Mouse (Mus musculus): ENCODE results near the gene Gramd1b. TPM values are rescaled to one million over a fixed set of nuclear protein-coding genes. Genes with fewer than 3 reads are reported as not detected.

The Gramd1b gene
- polyA plus RNA-seq, 1 experiment from 2014 or later, result 5.7 TPM

DNA sequence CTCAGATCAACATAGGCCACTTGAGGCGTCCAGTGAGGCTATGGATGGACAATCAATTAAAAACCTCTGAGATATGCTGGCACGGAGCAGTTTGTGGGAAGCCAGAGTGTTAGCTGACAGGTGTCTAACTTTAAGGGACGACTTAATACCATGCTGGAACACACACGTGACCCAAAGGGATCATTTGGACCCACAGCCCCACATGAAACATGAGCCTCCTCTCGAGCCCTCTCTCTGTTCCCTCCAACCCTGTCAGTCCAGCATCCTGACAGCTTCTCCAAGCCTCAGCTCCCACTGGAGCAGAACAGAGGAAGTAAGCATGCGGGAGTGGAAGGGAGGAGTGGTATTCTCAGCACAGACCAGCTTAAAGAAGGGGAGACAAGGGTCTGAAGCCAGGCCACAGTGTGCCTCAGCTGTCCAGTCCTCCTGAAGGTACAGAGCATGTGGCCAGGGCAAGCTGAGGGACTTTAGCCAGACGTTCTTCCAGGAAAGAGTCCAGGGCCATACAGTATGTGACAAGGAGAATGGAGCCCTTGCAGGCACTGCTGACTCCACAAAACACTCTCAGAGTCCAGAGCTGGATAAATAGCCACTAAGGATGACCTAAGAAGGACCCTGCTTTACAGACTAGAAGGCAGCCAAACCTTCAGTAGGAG lies 204.8 kb downstream of the Gramd1b start:
- Histone ChIP-seq H3K9me3 (replicated peaks) (no peaks in the 10 kb centered on the region), H3K4me1 (replicated peaks) (peaks cover 32% of the 10 kb centered on the region), H3K4me3 (no peak overlapping the region), H3K27ac (peak overlapping the region; percentile 52; the same call in 1 of the 2 replicates), H3K36me3 (no peaks in the 10 kb centered on the region), H3K9ac (no peak overlapping the region), H3K4me2 (no peak overlapping the region), H3K27me3 (no peaks in the 10 kb centered on the region)
- ATAC-seq (replicated peaks; ENCODE audit: insufficient number of reproducible peaks, insufficient read depth, low FRiP score, low read depth), result no peak
- 36% methylated on average over 7 of the region's 7 CpGs for WGBS

DNA sequence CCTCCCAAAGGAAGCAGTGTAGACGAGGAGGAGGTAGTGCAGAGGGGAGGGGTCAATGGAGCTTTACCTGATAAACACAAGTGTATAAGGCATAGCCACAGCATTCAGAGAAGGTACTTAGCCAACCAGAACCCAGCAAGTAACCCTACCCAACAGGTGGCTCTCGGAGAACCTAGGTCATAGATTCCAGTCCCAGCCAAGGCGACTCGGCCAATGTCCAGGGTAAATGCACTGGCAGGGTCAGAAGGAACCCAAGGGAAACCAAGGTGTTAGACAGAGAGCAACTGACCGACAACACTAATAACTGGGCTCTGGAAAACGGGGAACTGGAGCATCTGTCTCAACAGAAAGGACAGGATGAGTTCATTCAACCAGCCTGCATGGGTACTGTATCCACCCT lies 206.4 kb downstream of the Gramd1b start:
- Histone ChIP-seq H3K4me3 (no peak overlapping the region), H3K9me3 (replicated peaks) (no peaks in the 10 kb centered on the region), H3K9ac (no peak overlapping the region), H3K4me1 (replicated peaks) (peaks cover 43% of the 10 kb centered on the region), H3K36me3 (no peaks in the 10 kb centered on the region), H3K4me2 (no peak overlapping the region), H3K27ac (peak overlapping the region; percentile 52; the same call in 1 of the 2 replicates), H3K27me3 (no peaks in the 10 kb centered on the region)
- no peak for ATAC-seq (replicated peaks; ENCODE audit: insufficient number of reproducible peaks, insufficient read depth, low FRiP score, low read depth)
- 85% methylated on average over 6 of the region's 6 CpGs for WGBS

DNA sequence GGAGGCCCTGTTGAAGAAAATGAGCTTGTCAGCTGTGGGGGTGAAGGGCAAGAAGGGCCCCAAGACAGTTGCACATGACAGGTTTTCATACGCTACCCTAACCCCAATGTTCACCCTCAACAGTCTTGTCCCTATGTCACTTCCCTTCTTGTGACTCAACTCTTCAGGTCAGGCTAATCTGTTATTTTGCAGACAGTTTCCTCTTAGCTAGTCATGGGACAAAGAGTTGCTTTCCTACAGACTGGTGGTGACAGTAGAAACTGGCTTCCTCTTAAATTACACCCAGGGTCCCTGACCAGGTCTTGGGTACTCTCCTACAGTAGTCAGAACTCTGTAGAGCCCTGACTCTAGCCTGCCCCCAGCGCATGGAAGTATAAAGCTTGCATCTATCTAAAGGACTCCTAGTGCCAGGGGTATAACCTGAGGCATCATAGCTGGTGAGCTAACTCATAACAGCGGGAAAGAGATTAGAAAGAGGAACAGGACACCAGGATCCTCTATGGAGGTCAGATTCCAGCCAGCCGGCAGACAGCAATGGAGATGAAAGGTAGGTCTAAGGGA lies 206.9 kb downstream of the Gramd1b start:
- Histone ChIP-seq H3K4me3 (no peak overlapping the region), H3K4me1 (replicated peaks) (peaks cover 43% of the 10 kb centered on the region), H3K27me3 (no peaks in the 10 kb centered on the region), H3K4me2 (no peak overlapping the region), H3K9ac (no peak overlapping the region), H3K27ac (no peak overlapping the region), H3K9me3 (replicated peaks) (no peaks in the 10 kb centered on the region), H3K36me3 (no peaks in the 10 kb centered on the region)
- no peak for ATAC-seq (replicated peaks; ENCODE audit: insufficient number of reproducible peaks, insufficient read depth, low FRiP score, low read depth)
- WGBS, result 72% methylated on average over 4 of the region's 4 CpGs

DNA sequence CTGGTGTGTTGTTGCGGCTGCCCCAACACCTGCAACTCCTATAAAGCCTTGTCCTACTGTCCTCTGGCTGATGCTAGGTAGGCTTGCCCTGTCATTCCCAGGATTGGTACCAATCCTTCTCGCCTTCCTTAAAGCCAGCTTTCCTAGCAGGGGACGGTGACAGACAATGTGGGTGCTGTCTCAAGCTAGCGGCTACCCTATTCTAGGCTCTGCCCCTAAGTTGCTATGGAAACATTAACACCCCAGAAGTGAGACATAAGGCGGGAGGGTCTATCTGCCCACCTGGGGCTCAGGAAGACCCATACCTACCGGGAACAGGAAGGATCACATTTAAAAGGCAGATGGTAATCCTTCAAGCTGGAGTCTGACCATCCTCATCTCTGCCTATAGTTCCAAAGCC lies 207.4 kb downstream of the Gramd1b start:
- no peak overlapping the region for H3K9ac ChIP-seq
- H3K4me3 ChIP-seq, result no peak overlapping the region
- H3K36me3 ChIP-seq, result no peaks in the 10 kb centered on the region
- no peak for ATAC-seq (replicated peaks; ENCODE audit: insufficient number of reproducible peaks, insufficient read depth, low FRiP score, low read depth)
- no peaks in the 10 kb centered on the region for H3K9me3 ChIP-seq (replicated peaks)
- no peaks in the 10 kb centered on the region for H3K27me3 ChIP-seq
- H3K4me1 ChIP-seq (replicated peaks), result peaks cover 43% of the 10 kb centered on the region
- WGBS, result 78% methylated on average over 6 of the region's 6 CpGs
- H3K4me2 ChIP-seq, result no peak overlapping the region
- no peak overlapping the region for H3K27ac ChIP-seq

DNA sequence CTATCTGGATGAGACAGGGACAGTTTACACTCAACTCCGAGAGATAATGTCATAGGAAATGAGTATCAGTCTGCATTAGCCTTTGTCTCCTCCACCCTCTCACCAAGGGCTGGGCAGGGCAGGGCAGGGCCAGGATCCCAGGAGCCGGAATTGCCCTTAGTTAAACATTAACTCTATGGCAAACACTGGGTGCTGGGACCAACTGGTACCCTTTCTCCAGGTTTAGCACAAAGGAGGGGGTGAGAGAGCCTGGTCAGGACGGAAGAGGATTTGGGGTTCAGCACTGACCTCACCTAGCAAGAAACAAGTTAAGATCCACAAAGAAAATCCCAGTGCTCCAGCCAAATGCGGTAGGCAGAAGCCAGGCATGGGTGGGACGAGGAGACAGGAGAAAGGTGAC lies 208.0 kb downstream of the Gramd1b start:
- no peak overlapping the region for H3K9ac ChIP-seq
- H3K9me3 ChIP-seq (replicated peaks), result no peaks in the 10 kb centered on the region
- H3K27ac ChIP-seq, result no peak overlapping the region
- no peak overlapping the region for H3K4me3 ChIP-seq
- WGBS, result 80% methylated on average over 5 of the region's 5 CpGs
- no peak overlapping the region for H3K4me2 ChIP-seq
- ATAC-seq (replicated peaks; ENCODE audit: insufficient number of reproducible peaks, insufficient read depth, low FRiP score, low read depth), result no peak
- no peaks in the 10 kb centered on the region for H3K36me3 ChIP-seq
- peaks cover 43% of the 10 kb centered on the region for H3K4me1 ChIP-seq (replicated peaks)
- H3K27me3 ChIP-seq, result no peaks in the 10 kb centered on the region

DNA sequence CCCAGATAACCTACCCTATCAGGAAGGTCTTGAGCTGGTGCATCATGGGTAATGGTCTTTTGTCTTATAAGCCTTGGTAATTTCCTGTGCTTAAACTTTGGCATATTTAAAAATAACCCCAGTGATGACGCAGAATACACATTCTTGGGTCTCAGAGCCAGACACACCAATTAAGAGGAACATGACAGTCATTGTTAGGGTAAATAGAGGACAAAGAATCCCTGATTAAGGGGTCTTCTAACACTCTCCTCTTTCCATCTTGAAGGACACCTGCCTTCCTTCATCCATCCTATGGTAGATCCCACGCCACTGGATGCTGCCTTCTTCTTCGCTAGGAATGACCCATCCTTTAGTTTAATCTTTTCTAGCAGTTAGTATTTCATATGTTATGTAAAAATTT lies 208.8 kb downstream of the Gramd1b start:
- no peak for ATAC-seq (replicated peaks; ENCODE audit: insufficient number of reproducible peaks, insufficient read depth, low FRiP score, low read depth)
- Histone ChIP-seq H3K4me2 (no peak overlapping the region), H3K36me3 (no peaks in the 10 kb centered on the region), H3K27me3 (no peaks in the 10 kb centered on the region), H3K4me1 (replicated peaks) (peaks cover 43% of the 10 kb centered on the region), H3K27ac (no peak overlapping the region), H3K4me3 (no peak overlapping the region), H3K9me3 (replicated peaks) (no peaks in the 10 kb centered on the region), H3K9ac (no peak overlapping the region)
- WGBS, result 85% methylated on average over 3 of the region's 3 CpGs

DNA sequence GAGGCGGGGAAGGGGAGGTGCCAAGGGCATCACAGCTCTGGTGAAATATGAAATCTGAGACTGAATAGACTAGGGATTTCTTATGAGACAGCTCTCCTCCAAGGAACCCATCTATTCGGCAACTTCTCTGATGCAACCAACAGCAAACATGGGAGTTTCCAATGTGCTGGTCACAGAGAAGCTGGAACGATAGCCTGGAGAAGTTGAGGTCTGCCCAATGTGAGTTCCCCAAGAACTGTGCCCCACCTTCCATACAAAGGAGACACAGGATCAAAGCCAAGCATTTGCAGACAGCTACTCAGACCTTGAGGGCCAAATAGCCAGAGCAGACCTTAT lies 209.5 kb downstream of the Gramd1b start:
- no peak for ATAC-seq (replicated peaks; ENCODE audit: insufficient number of reproducible peaks, insufficient read depth, low FRiP score, low read depth)
- Histone ChIP-seq H3K27ac (peak overlapping the region; percentile 48), H3K36me3 (no peaks in the 10 kb centered on the region), H3K9me3 (replicated peaks) (no peaks in the 10 kb centered on the region), H3K4me3 (no peak overlapping the region), H3K4me2 (no peak overlapping the region), H3K9ac (no peak overlapping the region), H3K4me1 (replicated peaks) (peaks cover 39% of the 10 kb centered on the region), H3K27me3 (no peaks in the 10 kb centered on the region)
- WGBS, result 63% methylated on average over 3 of the region's 3 CpGs

DNA sequence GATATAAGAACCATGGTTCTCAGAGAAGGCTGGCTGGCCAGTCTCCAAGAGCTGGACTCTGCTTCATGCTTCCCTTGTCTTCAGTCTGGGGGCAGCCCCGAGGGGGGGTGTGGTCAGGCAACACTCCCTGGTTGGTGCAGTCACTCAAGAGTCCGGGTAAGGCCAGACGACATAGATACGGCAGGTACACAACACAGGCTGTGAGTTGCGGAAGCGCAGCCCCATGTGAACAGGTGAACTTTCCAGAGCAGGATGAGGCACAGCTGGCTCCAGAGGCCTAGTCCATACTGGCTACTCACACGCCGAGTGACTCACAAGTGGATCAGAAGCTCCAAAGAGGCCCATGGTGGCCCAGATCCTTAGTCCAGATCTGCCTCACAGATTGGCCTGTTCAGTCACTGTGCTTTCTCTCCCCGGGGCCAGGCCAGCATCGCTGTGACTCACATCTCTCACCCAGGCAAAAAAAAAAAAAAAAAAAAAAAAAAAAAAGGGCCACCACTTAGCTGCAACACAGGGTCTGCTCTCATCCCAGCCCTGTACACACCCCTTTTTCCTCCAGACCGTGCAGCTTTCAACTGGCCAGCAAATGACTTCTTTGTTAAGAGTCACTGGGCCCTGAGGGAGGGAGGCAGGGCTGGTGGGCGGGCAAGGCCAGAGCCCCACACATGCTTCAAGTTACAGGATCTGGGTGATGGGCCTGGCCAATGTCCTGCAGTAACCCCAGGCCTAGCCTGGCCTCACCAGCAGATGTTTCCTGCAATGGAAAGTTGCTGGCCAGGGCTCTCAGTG lies 210.1 kb downstream of the Gramd1b start:
- no peak overlapping the region for H3K4me3 ChIP-seq
- peak overlapping the region; percentile 48 for H3K27ac ChIP-seq
- no peaks in the 10 kb centered on the region for H3K27me3 ChIP-seq
- no peak overlapping the region for H3K9ac ChIP-seq
- peaks cover 34% of the 10 kb centered on the region for H3K4me1 ChIP-seq (replicated peaks)
- peak; percentile 83 for ATAC-seq (replicated peaks; ENCODE audit: insufficient number of reproducible peaks, insufficient read depth, low FRiP score, low read depth)
- H3K4me2 ChIP-seq, result peak overlapping the region; percentile 16; the same call in 1 of the 2 replicates
- WGBS, result 43% methylated on average over 12 of the region's 12 CpGs
- H3K9me3 ChIP-seq (replicated peaks), result no peaks in the 10 kb centered on the region
- H3K36me3 ChIP-seq, result no peaks in the 10 kb centered on the region

DNA sequence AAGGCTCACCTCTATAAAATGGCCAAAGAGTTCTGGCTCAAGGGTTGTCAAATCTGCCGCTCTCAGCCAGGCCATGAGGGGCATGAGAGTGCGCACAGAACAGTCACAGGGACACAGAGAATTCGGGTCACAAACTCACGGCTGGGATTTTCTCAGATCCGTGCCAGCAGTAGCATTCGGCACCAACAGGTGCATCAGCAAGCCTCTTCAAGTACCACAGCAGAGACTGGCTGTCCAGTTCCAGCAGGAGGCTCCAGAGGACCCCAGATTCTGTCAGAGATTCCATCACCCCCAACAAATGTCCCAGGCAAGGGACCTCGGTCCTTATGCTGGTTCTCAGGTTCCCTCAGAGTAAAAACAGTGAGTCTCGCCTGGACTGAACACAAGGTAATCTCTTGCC lies 210.8 kb downstream of the Gramd1b start:
- Histone ChIP-seq H3K4me3 (no peak overlapping the region), H3K27ac (peak overlapping the region; percentile 48), H3K4me2 (peak overlapping the region; percentile 16; the same call in 1 of the 2 replicates), H3K9me3 (replicated peaks) (no peaks in the 10 kb centered on the region), H3K9ac (no peak overlapping the region), H3K36me3 (no peaks in the 10 kb centered on the region), H3K27me3 (no peaks in the 10 kb centered on the region), H3K4me1 (replicated peaks) (peaks cover 27% of the 10 kb centered on the region)
- no peak for ATAC-seq (replicated peaks; ENCODE audit: insufficient number of reproducible peaks, insufficient read depth, low FRiP score, low read depth)
- WGBS, result 83% methylated on average over 8 of the region's 8 CpGs

DNA sequence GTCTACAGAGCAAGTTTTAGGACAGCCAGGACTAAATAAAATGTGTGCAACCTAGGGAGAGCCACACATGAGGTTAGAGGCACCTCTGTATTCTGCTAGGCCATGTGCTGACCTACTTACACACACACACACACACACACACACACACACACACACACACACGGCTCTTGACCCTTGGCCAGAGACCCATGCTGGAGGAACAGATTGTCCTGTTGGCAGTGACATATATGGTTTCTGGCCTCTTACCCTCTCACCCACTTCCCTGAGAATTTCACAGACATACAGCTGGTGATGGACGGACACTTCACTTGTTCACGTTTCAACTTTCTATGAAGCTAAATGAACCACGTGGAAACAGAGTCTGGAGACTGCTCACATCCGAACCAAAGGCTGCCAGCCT lies 212.4 kb downstream of the Gramd1b start:
- H3K4me1 ChIP-seq (replicated peaks), result peaks cover 18% of the 10 kb centered on the region
- ATAC-seq (replicated peaks; ENCODE audit: insufficient number of reproducible peaks, insufficient read depth, low FRiP score, low read depth), result no peak
- WGBS, result 77% methylated on average over 5 of the region's 5 CpGs
- no peaks in the 10 kb centered on the region for H3K27me3 ChIP-seq
- peaks cover 4% of the 10 kb centered on the region; the same call in 1 of the 2 replicates for H3K36me3 ChIP-seq
- no peak overlapping the region for H3K9ac ChIP-seq
- no peak overlapping the region for H3K27ac ChIP-seq
- H3K4me2 ChIP-seq, result no peak overlapping the region
- H3K9me3 ChIP-seq (replicated peaks), result no peaks in the 10 kb centered on the region
- H3K4me3 ChIP-seq, result no peak overlapping the region

DNA sequence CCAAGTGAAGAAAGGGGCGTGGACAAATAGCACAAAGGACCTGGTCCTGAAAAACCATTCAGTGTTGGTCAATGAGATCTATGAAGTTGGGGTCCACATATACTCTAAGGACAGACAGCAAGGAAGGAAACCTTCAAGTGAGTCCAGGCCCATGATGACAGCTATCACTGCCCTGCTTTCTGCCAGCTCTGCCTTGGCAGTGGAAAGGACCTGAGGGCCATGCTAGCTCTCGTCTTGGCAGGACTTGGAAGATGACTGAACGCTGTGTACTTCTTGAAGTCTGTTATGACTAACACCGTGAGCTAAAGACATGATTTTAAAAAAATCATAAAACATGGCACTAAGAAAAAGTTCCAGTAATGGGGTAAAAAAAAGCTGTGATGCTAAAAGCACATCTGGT lies 213.4 kb downstream of the Gramd1b start:
- H3K4me3 ChIP-seq, result no peak overlapping the region
- no peaks in the 10 kb centered on the region for H3K27me3 ChIP-seq
- peaks cover 4% of the 10 kb centered on the region; the same call in 1 of the 2 replicates for H3K36me3 ChIP-seq
- ATAC-seq (replicated peaks; ENCODE audit: insufficient number of reproducible peaks, insufficient read depth, low FRiP score, low read depth), result no peak
- H3K27ac ChIP-seq, result no peak overlapping the region
- peaks cover 18% of the 10 kb centered on the region for H3K4me1 ChIP-seq (replicated peaks)
- WGBS, result 78% methylated on average over 4 of the region's 4 CpGs
- no peaks in the 10 kb centered on the region for H3K9me3 ChIP-seq (replicated peaks)
- H3K9ac ChIP-seq, result no peak overlapping the region
- H3K4me2 ChIP-seq, result no peak overlapping the region

All from heart, embryonic 15.5 days (tissue).